Mouse (Mus musculus): Measurements from ENCODE around the gene Cntn6. TPM values are rescaled to one million over a fixed set of nuclear protein-coding genes. Genes with fewer than 3 reads are reported as not detected.

Cntn6 gene
- polyA plus RNA-seq (2015; fragmentation: Nextera tagmentation; extraction: Ambion mirVana) = not detected in 2 replicates

- no peak for ATAC-seq (ENCODE audit: low read depth)
- H3K4me1 ChIP-seq (ENCODE audit: control insufficient read depth, low read depth, low read length) = no peaks in the 10 kb centered on the region
- WGBS (ENCODE audit: insufficient replicate concordance) = 66% methylated on average over 11 of the region's 11 CpGs
- no peak within 1 kb of the TSS for H3K9ac ChIP-seq (ENCODE audit: low read depth, low read length)
- no peak within 1 kb of the TSS for H3K4me3 ChIP-seq (ENCODE audit: low read depth, low read length)
- H3K4me2 ChIP-seq (ENCODE audit: low read depth, low read length) = no peak within 1 kb of the TSS
- H3K9me3 ChIP-seq (replicated peaks; ENCODE audit: control insufficient read depth, low read length) = no peaks in the 10 kb centered on the region
- H3K27ac ChIP-seq (ENCODE audit: low read length) = no peak within 1 kb of the TSS
- H3K36me3 ChIP-seq (ENCODE audit: control insufficient read depth, insufficient read depth) = no peaks in the 10 kb centered on the region
- H3K27me3 ChIP-seq (ENCODE audit: control insufficient read depth, insufficient read depth, low read depth, low read length) = no peaks in the 10 kb centered on the region
Observed at GRCm38 (mm10) chr6:104492490-104493431, at the start of gene Cntn6. TSS of gene Cntn6 (plus strand) at chr6:104492790.

GRCm38 (mm10) chr6:104443731-104444130 lies 48.9 kb upstream of the Cntn6 start:
- Histone ChIP-seq H3K27ac (ENCODE audit: low read length) (no peak overlapping the region), H3K4me1 (ENCODE audit: control insufficient read depth, low read depth, low read length) (no peaks in the 10 kb centered on the region), H3K27me3 (ENCODE audit: control insufficient read depth, insufficient read depth, low read depth, low read length) (no peaks in the 10 kb centered on the region), H3K4me2 (ENCODE audit: low read depth, low read length) (no peak overlapping the region), H3K36me3 (ENCODE audit: control insufficient read depth, insufficient read depth) (no peaks in the 10 kb centered on the region), H3K9ac (ENCODE audit: low read depth, low read length) (no peak overlapping the region), H3K9me3 (replicated peaks; ENCODE audit: control insufficient read depth, low read length) (no peaks in the 10 kb centered on the region; the same call in 1 of the 2 replicates), H3K4me3 (ENCODE audit: low read depth, low read length) (no peak overlapping the region)
- no peak for ATAC-seq (ENCODE audit: low read depth)
- 63% methylated on average over 3 of the region's 3 CpGs for WGBS (ENCODE audit: insufficient replicate concordance)

- Histone ChIP-seq H3K36me3 (ENCODE audit: control insufficient read depth, insufficient read depth) (no peaks in the 10 kb centered on the region), H3K4me1 (ENCODE audit: control insufficient read depth, low read depth, low read length) (no peaks in the 10 kb centered on the region), H3K27me3 (ENCODE audit: control insufficient read depth, insufficient read depth, low read depth, low read length) (no peaks in the 10 kb centered on the region), H3K9me3 (replicated peaks; ENCODE audit: control insufficient read depth, low read length) (no peaks in the 10 kb centered on the region), H3K4me2 (ENCODE audit: low read depth, low read length) (no peak overlapping the region), H3K4me3 (ENCODE audit: low read depth, low read length) (no peak overlapping the region), H3K9ac (ENCODE audit: low read depth, low read length) (no peak overlapping the region), H3K27ac (ENCODE audit: low read length) (no peak overlapping the region)
- no peak for ATAC-seq (ENCODE audit: low read depth)
- 84% methylated on average over 1 of the region's 1 CpGs for WGBS (ENCODE audit: insufficient replicate concordance)
Observed at GRCm38 (mm10) chr6:104470706-104471105, 21.9 kb upstream of the Cntn6 start.

- no peak for ATAC-seq (ENCODE audit: low read depth)
Observed at GRCm38 (mm10) chr6:104479242-104479641, 13.3 kb upstream of the Cntn6 start.

GRCm38 (mm10) chr6:104493459-104493858 lies 869 bp downstream of the Cntn6 start:
- ATAC-seq (ENCODE audit: low read depth) = no peak
- H3K27ac ChIP-seq (ENCODE audit: low read length) = no peak overlapping the region
- H3K4me1 ChIP-seq (ENCODE audit: control insufficient read depth, low read depth, low read length) = no peaks in the 10 kb centered on the region
- no peaks in the 10 kb centered on the region for H3K36me3 ChIP-seq (ENCODE audit: control insufficient read depth, insufficient read depth)
- no peak overlapping the region for H3K9ac ChIP-seq (ENCODE audit: low read depth, low read length)
- H3K4me2 ChIP-seq (ENCODE audit: low read depth, low read length) = no peak overlapping the region
- H3K27me3 ChIP-seq (ENCODE audit: control insufficient read depth, insufficient read depth, low read depth, low read length) = no peaks in the 10 kb centered on the region
- no peak overlapping the region for H3K4me3 ChIP-seq (ENCODE audit: low read depth, low read length)
- no peaks in the 10 kb centered on the region for H3K9me3 ChIP-seq (replicated peaks; ENCODE audit: control insufficient read depth, low read length)
- 69% methylated on average over 6 of the region's 6 CpGs for WGBS (ENCODE audit: insufficient replicate concordance)

More at GRCm38 (mm10) chr6:104479242-104479641, 13.3 kb upstream of the Cntn6 start:
- H3K4me1 ChIP-seq (ENCODE audit: control insufficient read depth, low read depth, low read length) = no peaks in the 10 kb centered on the region
- H3K9me3 ChIP-seq (replicated peaks; ENCODE audit: control insufficient read depth, low read length) = no peaks in the 10 kb centered on the region
- H3K36me3 ChIP-seq (ENCODE audit: control insufficient read depth, insufficient read depth) = no peaks in the 10 kb centered on the region
- H3K4me3 ChIP-seq (ENCODE audit: low read depth, low read length) = no peak overlapping the region
- no peak overlapping the region for H3K4me2 ChIP-seq (ENCODE audit: low read depth, low read length)
- H3K27ac ChIP-seq (ENCODE audit: low read length) = no peak overlapping the region
- no peaks in the 10 kb centered on the region for H3K27me3 ChIP-seq (ENCODE audit: control insufficient read depth, insufficient read depth, low read depth, low read length)
- H3K9ac ChIP-seq (ENCODE audit: low read depth, low read length) = no peak overlapping the region

GRCm38 (mm10) chr6:104495801-104496200 lies 3.2 kb downstream of the Cntn6 start:
- no peaks in the 10 kb centered on the region for H3K9me3 ChIP-seq (replicated peaks; ENCODE audit: control insufficient read depth, low read length)
- no peak for ATAC-seq (ENCODE audit: low read depth)
- H3K27ac ChIP-seq (ENCODE audit: low read length) = no peak overlapping the region
- H3K36me3 ChIP-seq (ENCODE audit: control insufficient read depth, insufficient read depth) = no peaks in the 10 kb centered on the region
- no peaks in the 10 kb centered on the region for H3K4me1 ChIP-seq (ENCODE audit: control insufficient read depth, low read depth, low read length)
- H3K9ac ChIP-seq (ENCODE audit: low read depth, low read length) = no peak overlapping the region
- WGBS (ENCODE audit: insufficient replicate concordance) = 61% methylated on average over 2 of the region's 2 CpGs
- no peaks in the 10 kb centered on the region for H3K27me3 ChIP-seq (ENCODE audit: control insufficient read depth, insufficient read depth, low read depth, low read length)
- no peak overlapping the region for H3K4me3 ChIP-seq (ENCODE audit: low read depth, low read length)
- no peak overlapping the region for H3K4me2 ChIP-seq (ENCODE audit: low read depth, low read length)

DNA sequence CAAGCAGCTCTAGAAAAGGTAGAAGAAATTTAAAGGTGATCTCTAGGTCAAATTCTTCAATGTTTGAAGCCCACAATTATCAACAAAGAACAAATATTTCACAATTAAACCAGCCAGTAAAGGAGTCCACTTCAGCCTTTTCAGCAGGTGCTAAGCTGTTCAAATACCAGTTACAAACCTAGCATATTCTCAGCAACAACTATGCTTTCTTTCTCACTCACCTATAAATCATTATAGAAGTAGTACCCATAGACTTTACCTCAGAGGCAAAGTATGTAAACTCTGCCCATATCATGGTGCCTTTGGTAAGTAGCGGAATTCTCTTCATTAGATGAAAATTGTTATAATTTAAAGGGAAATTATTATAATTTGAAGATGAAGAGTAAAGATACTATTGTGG lies 71.4 kb downstream of the Cntn6 start:
- H3K36me3 ChIP-seq (ENCODE audit: control insufficient read depth, insufficient read depth) = no peaks in the 10 kb centered on the region
- H3K4me2 ChIP-seq (ENCODE audit: low read depth, low read length) = no peak overlapping the region
- H3K9me3 ChIP-seq (replicated peaks; ENCODE audit: control insufficient read depth, low read length) = no peaks in the 10 kb centered on the region
- no peak for ATAC-seq (ENCODE audit: low read depth)
- no peak overlapping the region for H3K4me3 ChIP-seq (ENCODE audit: low read depth, low read length)
- no peaks in the 10 kb centered on the region for H3K27me3 ChIP-seq (ENCODE audit: control insufficient read depth, insufficient read depth, low read depth, low read length)
- H3K4me1 ChIP-seq (ENCODE audit: control insufficient read depth, low read depth, low read length) = no peaks in the 10 kb centered on the region
- H3K9ac ChIP-seq (ENCODE audit: low read depth, low read length) = no peak overlapping the region
- WGBS (ENCODE audit: insufficient replicate concordance) = 78% methylated on average over 1 of the region's 1 CpGs
- H3K27ac ChIP-seq (ENCODE audit: low read length) = no peak overlapping the region

- no peaks in the 10 kb centered on the region for H3K36me3 ChIP-seq (ENCODE audit: control insufficient read depth, insufficient read depth)
- no peak for ATAC-seq (ENCODE audit: low read depth)
- H3K27me3 ChIP-seq (ENCODE audit: control insufficient read depth, insufficient read depth, low read depth, low read length) = no peaks in the 10 kb centered on the region
- no peak overlapping the region for H3K4me2 ChIP-seq (ENCODE audit: low read depth, low read length)
- no peak overlapping the region for H3K27ac ChIP-seq (ENCODE audit: low read length)
- H3K4me3 ChIP-seq (ENCODE audit: low read depth, low read length) = no peak overlapping the region
- no peaks in the 10 kb centered on the region for H3K4me1 ChIP-seq (ENCODE audit: control insufficient read depth, low read depth, low read length)
- H3K9ac ChIP-seq (ENCODE audit: low read depth, low read length) = no peak overlapping the region
- H3K9me3 ChIP-seq (replicated peaks; ENCODE audit: control insufficient read depth, low read length) = no peaks in the 10 kb centered on the region
Observed at GRCm38 (mm10) chr6:104569564-104569963, 77.0 kb downstream of the Cntn6 start.

- no peak overlapping the region for H3K9ac ChIP-seq (ENCODE audit: low read depth, low read length)
- no peaks in the 10 kb centered on the region for H3K27me3 ChIP-seq (ENCODE audit: control insufficient read depth, insufficient read depth, low read depth, low read length)
- H3K27ac ChIP-seq (ENCODE audit: low read length) = no peak overlapping the region
- no peaks in the 10 kb centered on the region for H3K36me3 ChIP-seq (ENCODE audit: control insufficient read depth, insufficient read depth)
- WGBS (ENCODE audit: insufficient replicate concordance) = 44% methylated on average over 3 of the region's 3 CpGs
- H3K9me3 ChIP-seq (replicated peaks; ENCODE audit: control insufficient read depth, low read length) = no peaks in the 10 kb centered on the region
- H3K4me3 ChIP-seq (ENCODE audit: low read depth, low read length) = no peak overlapping the region
- no peak overlapping the region for H3K4me2 ChIP-seq (ENCODE audit: low read depth, low read length)
- H3K4me1 ChIP-seq (ENCODE audit: control insufficient read depth, low read depth, low read length) = no peaks in the 10 kb centered on the region
- no peak for ATAC-seq (ENCODE audit: low read depth)
Observed at GRCm38 (mm10) chr6:104588028-104588427, 95.4 kb downstream of the Cntn6 start.

Data from liver, embryonic 16.5 days (tissue).